Mouse (Mus musculus) neural tube, embryonic 13.5 days (tissue): Measurements from ENCODE around the gene Cd6. TPM values are rescaled to one million over a fixed set of nuclear protein-coding genes. Genes with fewer than 3 reads are reported as not detected.

Experiments
- ATAC-seq: fragments of 200-750 bp; cut with Nextera tagmentation; 2 replicates; pipeline ENCODE4 v1.8.0; 2017; ENCODE audit warnings: low read depth, mild to moderate bottlenecking, moderate TSS enrichment, moderate library complexity
- H3K27ac ChIP-seq: fragments of 300-500 bp; sonication (generic); replicated peaks from 2 replicates; pipeline ENCODE4 v1.5.1; 2015; ENCODE audit warnings: moderate library complexity, mild to moderate bottlenecking, inconsistent platforms
- H3K27me3 ChIP-seq: fragments of 300-500 bp; sonication (generic); 2 replicates; pipeline ENCODE4 v1.6.1; 2015; ENCODE audit warnings: mild to moderate bottlenecking, inconsistent platforms
- H3K36me3 ChIP-seq: fragments of 300-500 bp; sonication (generic); 2 replicates; pipeline ENCODE4 v1.6.1; 2015; ENCODE audit warnings: mild to moderate bottlenecking, inconsistent platforms
- H3K4me1 ChIP-seq: fragments of 300-500 bp; sonication (generic); replicated peaks from 2 replicates; pipeline ENCODE4 v1.6.1; 2015; ENCODE audit warnings: inconsistent platforms
- H3K4me2 ChIP-seq: fragments of 300-500 bp; sonication (generic); 2 replicates; pipeline ENCODE4 v1.6.1; 2015; ENCODE audit warnings: inconsistent platforms, mild to moderate bottlenecking, moderate library complexity
- H3K4me3 ChIP-seq: fragments of 300-500 bp; sonication (generic); 2 replicates; pipeline ENCODE4 v1.5.1; 2015; ENCODE audit warnings: mild to moderate bottlenecking, inconsistent platforms
- H3K9ac ChIP-seq: fragments of 300-500 bp; sonication (generic); 2 replicates; pipeline ENCODE4 v1.6.1; 2015; ENCODE audit warnings: moderate library complexity, mild to moderate bottlenecking, inconsistent platforms
- H3K9me3 ChIP-seq: fragments of 300-500 bp; sonication (generic); 2 replicates; pipeline ENCODE4 v1.6.1; 2016; ENCODE audit warnings: inconsistent platforms
- WGBS: fragments of 180-500 bp; shearing (Covaris S2); methylation state at CpG from one replicate; pipeline ENCODE4 v1.1.7; 2015; 5-methylcytosine and 5-hydroxymethylcytosine counted together
- polyA plus RNA-seq: library from polyadenylated mRNA; unstranded; fragments of >200 nt; fragmentation: Nextera tagmentation; extraction: Ambion mirVana; gene quantifications from 2 replicates; pipeline ENCODE4 v1.2.1, GENCODE M21; 2015

The Cd6 gene
- polyA plus RNA-seq = not detected in 2 replicates

GRCm38 (mm10) chr19:10829436-10830175 is at the start of gene Cd6:
Gene Cd6, minus strand, starts transcription at chr19:10830058.
- H3K27me3 ChIP-seq = no peaks in the 10 kb centered on the region
- H3K36me3 ChIP-seq = no peaks in the 10 kb centered on the region
- no peak for ATAC-seq
- no peaks in the 10 kb centered on the region for H3K9me3 ChIP-seq
- H3K9ac ChIP-seq = no peak within 1 kb of the TSS
- H3K27ac ChIP-seq = no peak within 1 kb of the TSS
- 89% methylated on average over 16 of the region's 16 CpGs for WGBS
- no peak within 1 kb of the TSS for H3K4me2 ChIP-seq
- no peaks in the 10 kb centered on the region for H3K4me1 ChIP-seq
- no peak within 1 kb of the TSS for H3K4me3 ChIP-seq

DNA sequence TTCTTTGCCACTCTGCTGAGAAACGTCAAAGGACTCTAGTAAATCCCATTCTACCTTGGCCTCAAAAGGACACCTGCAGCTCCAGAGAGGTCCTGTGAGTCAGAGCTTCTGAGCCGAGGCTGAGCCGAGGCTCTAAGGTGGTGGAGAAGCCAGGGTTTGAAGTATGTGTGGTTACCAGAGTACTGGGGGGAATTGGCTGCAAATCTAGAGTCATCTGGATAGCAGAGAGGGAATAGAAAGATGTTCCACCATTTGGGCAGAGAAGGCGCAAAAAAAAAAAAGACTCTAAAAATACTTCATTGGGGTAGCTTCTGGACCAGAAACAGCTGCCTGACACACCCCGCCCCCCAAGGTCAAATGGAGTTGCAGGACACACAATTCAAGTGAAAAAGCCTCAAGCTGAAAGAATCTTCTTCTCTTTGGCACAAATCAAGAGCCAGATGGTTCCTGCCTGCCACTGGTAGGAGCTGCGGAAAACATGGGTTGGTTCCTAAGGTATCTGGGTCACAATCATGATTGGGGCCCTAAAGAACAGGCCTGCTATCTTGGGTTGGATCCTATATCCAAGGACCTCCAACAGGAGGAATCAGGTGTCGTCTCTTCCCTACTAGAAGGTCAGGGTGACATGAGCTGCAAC is 48.5 kb upstream of the Cd6 start:
- no peak overlapping the region for H3K27ac ChIP-seq
- no peaks in the 10 kb centered on the region for H3K9me3 ChIP-seq
- H3K4me1 ChIP-seq = peaks cover 24% of the 10 kb centered on the region
- no peak overlapping the region for H3K4me2 ChIP-seq
- H3K27me3 ChIP-seq = no peaks in the 10 kb centered on the region
- 91% methylated on average over 7 of the region's 7 CpGs for WGBS
- no peak for ATAC-seq
- no peak overlapping the region for H3K4me3 ChIP-seq
- H3K36me3 ChIP-seq = peaks cover 18% of the 10 kb centered on the region
- no peak overlapping the region for H3K9ac ChIP-seq

GRCm38 (mm10) chr19:10871328-10871961 is 41.6 kb upstream of the Cd6 start:
- Histone ChIP-seq H3K27ac (no peak overlapping the region), H3K36me3 (peaks cover 44% of the 10 kb centered on the region), H3K9me3 (no peaks in the 10 kb centered on the region), H3K4me1 (peaks cover 30% of the 10 kb centered on the region), H3K4me3 (no peak overlapping the region), H3K4me2 (no peak overlapping the region), H3K9ac (no peak overlapping the region), H3K27me3 (no peaks in the 10 kb centered on the region)
- ATAC-seq = no peak
- WGBS = 87% methylated on average over 14 of the region's 14 CpGs

DNA sequence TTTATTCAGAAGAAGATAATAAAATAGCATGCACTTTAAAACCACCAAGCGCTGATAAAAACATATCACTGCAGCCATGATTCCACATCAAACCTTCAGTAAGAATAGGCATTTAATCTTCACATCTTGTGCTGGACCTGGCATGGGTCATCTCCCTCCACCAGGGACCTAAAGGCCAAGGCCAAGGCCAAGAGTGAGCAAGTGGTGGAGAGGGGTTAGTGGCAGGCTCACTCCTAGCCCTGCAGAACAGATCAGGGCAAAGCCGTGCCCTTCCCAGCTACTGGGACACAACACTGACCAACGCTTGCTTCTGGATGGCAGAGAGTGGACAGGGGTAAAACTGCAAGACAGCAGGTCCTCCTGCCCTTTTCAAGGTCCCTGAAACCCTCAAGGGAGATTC is 40.8 kb upstream of the Cd6 start:
- H3K27ac ChIP-seq = no peak overlapping the region
- ATAC-seq = no peak
- 97% methylated on average over 3 of the region's 3 CpGs for WGBS
- H3K9me3 ChIP-seq = no peaks in the 10 kb centered on the region
- peaks cover 34% of the 10 kb centered on the region for H3K4me1 ChIP-seq
- H3K9ac ChIP-seq = no peak overlapping the region
- H3K36me3 ChIP-seq = peaks cover 51% of the 10 kb centered on the region
- H3K4me3 ChIP-seq = no peak overlapping the region
- H3K27me3 ChIP-seq = no peaks in the 10 kb centered on the region
- H3K4me2 ChIP-seq = no peak overlapping the region

- Histone ChIP-seq H3K4me3 (peak within 1 kb of the TSS; percentile 88), H3K4me2 (peak within 1 kb of the TSS; percentile 90), H3K27ac (peak within 1 kb of the TSS; percentile 95), H3K9ac (peak within 1 kb of the TSS; percentile 96), H3K27me3 (no peaks in the 10 kb centered on the region), H3K9me3 (no peaks in the 10 kb centered on the region), H3K36me3 (peaks cover 58% of the 10 kb centered on the region), H3K4me1 (peaks cover 34% of the 10 kb centered on the region)
- 4% methylated on average over 8 of the region's 8 CpGs for WGBS
- peak; percentile 38 for ATAC-seq
Observed at GRCm38 (mm10) chr19:10869886-10870527, 40.1 kb upstream of the Cd6 start, which contains the start of gene Tmem132a. Gene Tmem132a, minus strand, starts transcription at chr19:10869940.

DNA sequence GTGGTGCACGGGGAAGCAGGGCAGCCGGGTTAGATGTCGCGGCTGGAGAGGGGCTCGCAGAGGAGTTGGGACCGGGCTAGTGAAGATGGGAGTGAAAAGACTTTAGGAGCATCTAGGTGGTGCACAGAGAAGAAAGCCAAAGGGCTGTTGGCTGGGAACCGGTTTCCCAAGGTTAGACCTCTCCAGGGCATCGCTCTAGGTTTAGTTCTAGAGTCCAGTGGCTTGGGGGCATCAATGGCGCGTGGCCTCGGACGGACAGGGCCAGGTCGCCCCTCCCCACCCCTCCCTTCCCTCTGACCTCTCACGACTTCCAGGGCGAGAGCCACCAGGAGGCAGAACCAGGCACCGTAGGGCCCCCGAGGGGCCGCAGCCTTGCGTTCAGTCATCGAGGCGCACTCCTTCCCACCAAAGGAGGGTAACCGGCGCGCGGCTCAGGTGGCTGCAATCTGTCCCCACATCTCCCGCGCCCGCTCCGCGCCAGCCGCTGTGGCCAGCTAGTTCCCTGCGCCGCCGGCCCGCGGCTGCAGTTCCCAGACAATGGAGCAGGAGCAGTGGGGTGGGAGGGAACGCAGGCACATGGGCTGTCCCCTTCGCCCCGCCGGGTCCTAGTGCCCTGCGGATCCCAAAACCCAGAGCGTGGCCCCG is 39.5 kb upstream of the Cd6 start:
- Histone ChIP-seq H3K9ac (peak overlapping the region; percentile 96), H3K4me1 (peaks cover 34% of the 10 kb centered on the region), H3K4me3 (peak overlapping the region; percentile 88), H3K36me3 (peaks cover 63% of the 10 kb centered on the region), H3K27me3 (no peaks in the 10 kb centered on the region), H3K9me3 (no peaks in the 10 kb centered on the region), H3K27ac (peak overlapping the region; percentile 95), H3K4me2 (peak overlapping the region; percentile 90)
- peak; percentile 95 for ATAC-seq
- WGBS = 0% methylated on average over 40 of the region's 43 CpGs

DNA sequence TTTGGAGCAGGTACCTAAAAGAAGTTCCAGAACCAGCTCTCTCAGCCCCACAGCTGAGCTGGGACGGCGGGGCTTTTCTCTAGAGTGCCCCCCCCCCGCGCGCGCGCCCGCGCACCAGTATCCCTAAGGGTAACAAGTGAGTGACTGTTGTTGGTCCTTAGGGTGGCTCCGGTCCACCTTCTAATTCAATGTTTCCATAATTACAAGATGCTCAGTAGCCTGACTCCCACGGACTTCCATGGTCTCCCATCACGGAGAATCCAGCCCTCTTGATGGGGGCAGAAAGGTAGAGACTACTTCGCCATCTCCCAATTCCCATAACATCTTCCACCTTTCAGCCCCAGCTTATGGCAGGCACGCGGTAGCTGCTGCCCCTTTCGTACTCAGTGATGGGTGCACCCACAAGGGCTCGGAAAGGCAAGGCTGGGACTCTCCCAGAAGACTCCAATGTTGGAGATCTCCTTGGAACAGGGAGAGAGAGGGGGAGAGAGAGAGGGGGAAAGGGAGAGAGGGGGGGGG is 38.8 kb upstream of the Cd6 start:
- ATAC-seq = peak; percentile 49
- no peaks in the 10 kb centered on the region for H3K27me3 ChIP-seq
- peak overlapping the region; percentile 95 for H3K27ac ChIP-seq
- peak overlapping the region; percentile 90 for H3K4me2 ChIP-seq
- peaks cover 63% of the 10 kb centered on the region for H3K36me3 ChIP-seq
- WGBS = under 1% methylated on average over 17 of the region's 17 CpGs
- peak overlapping the region; percentile 88 for H3K4me3 ChIP-seq
- H3K4me1 ChIP-seq = peaks cover 34% of the 10 kb centered on the region
- H3K9me3 ChIP-seq = no peaks in the 10 kb centered on the region
- H3K9ac ChIP-seq = peak overlapping the region; percentile 96

DNA sequence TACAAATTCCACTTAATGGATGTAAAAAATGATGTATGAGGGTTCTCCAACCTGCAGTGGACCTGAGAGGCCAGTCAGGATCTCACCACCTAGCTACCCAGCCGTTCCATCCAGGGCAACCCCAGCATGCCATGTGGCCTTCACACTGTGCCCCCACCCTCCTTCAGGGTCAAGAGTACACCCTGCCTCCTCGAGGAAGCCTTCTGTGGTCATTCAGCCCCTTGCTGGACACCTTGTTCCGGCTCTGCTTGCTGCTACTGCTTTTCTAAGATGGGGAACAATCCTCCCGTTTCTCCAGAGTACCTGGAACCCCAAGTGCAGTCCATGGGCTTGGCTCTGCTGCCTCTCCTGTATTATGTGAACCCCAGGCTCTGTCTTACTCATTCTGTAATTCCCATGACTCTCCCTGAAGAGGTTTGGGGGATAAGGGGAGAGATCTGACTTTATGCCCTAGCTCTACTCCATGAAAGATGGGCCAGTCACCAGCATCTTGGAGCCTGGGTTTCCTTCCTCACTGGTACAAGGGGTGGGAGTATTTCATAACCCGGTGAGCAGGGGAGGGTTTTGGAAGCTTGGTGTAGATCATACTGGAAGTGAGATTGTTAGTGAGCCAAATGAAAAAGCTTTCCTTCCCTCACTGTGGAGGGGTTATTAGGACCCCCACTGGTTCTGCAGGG is 38.2 kb upstream of the Cd6 start:
- H3K4me1 ChIP-seq = peaks cover 34% of the 10 kb centered on the region
- H3K36me3 ChIP-seq = peaks cover 63% of the 10 kb centered on the region
- H3K4me3 ChIP-seq = peak overlapping the region; percentile 88
- peak overlapping the region; percentile 90 for H3K4me2 ChIP-seq
- H3K9ac ChIP-seq = peak overlapping the region; percentile 96
- H3K27ac ChIP-seq = peak overlapping the region; percentile 33; the same call in 1 of the 2 replicates
- WGBS = 34% methylated on average over 5 of the region's 5 CpGs
- no peaks in the 10 kb centered on the region for H3K27me3 ChIP-seq
- no peaks in the 10 kb centered on the region for H3K9me3 ChIP-seq
- ATAC-seq = no peak

GRCm38 (mm10) chr19:10866351-10866750 is 36.5 kb upstream of the Cd6 start:
- WGBS = 88% methylated on average over 13 of the region's 13 CpGs
- Histone ChIP-seq H3K4me2 (no peak overlapping the region), H3K4me1 (peaks cover 34% of the 10 kb centered on the region), H3K27me3 (no peaks in the 10 kb centered on the region), H3K36me3 (peaks cover 63% of the 10 kb centered on the region), H3K9me3 (no peaks in the 10 kb centered on the region), H3K4me3 (no peak overlapping the region), H3K9ac (no peak overlapping the region), H3K27ac (no peak overlapping the region)
- no peak for ATAC-seq

- H3K4me3 ChIP-seq = no peak overlapping the region
- H3K9ac ChIP-seq = no peak overlapping the region
- peaks cover 94% of the 10 kb centered on the region for H3K36me3 ChIP-seq
- WGBS = 49% methylated on average over 22 of the region's 22 CpGs
- ATAC-seq = no peak; the same call in 1 of the 2 replicates
- no peaks in the 10 kb centered on the region for H3K4me1 ChIP-seq
- H3K27ac ChIP-seq = no peak overlapping the region
- no peaks in the 10 kb centered on the region for H3K27me3 ChIP-seq
- no peak overlapping the region for H3K4me2 ChIP-seq
- H3K9me3 ChIP-seq = no peaks in the 10 kb centered on the region
Observed at GRCm38 (mm10) chr19:10860072-10860497, 30.2 kb upstream of the Cd6 start.

- Histone ChIP-seq H3K9ac (no peak overlapping the region), H3K36me3 (peaks cover 58% of the 10 kb centered on the region), H3K9me3 (no peaks in the 10 kb centered on the region), H3K4me2 (no peak overlapping the region), H3K4me1 (no peaks in the 10 kb centered on the region), H3K27ac (no peak overlapping the region), H3K4me3 (no peak overlapping the region), H3K27me3 (no peaks in the 10 kb centered on the region)
- 53% methylated on average over 2 of the region's 2 CpGs for WGBS
- no peak for ATAC-seq
Observed at GRCm38 (mm10) chr19:10856520-10856919, 26.7 kb upstream of the Cd6 start.
